Mouse (Mus musculus) granulocyte monocyte progenitor cell, adult 5-6 weeks (primary cell): ENCODE data around the gene Nell2. TPM values are rescaled to one million over a fixed set of nuclear protein-coding genes. Genes with fewer than 3 reads are reported as not detected.

Experiments used
- ATAC-seq: replicated peaks from 2 replicates; pipeline ENCODE4 v1.8.0; 2016; ENCODE audit warnings: mild to moderate bottlenecking, moderate TSS enrichment, inconsistent platforms; ENCODE audit not compliant: poor library complexity, severe bottlenecking
- total RNA-seq, 2 experiments: library from RNA; stranded (forward) in 1 of 2; stranded (reverse) in 1 of 2; fragments of 200-712, 200-1000 nt in 1 of 2; fragments of >200 nt in 1 of 2; fragmentation: Nextera tagmentation in 1 of 2; gene quantifications; 2 replicates each; pipeline ENCODE4 v1.2.3; 2014 to 2017

Gene Nell2
- total RNA-seq, 2 experiments from 2014 or later, result not detected

GRCm38 (mm10) chr15:95368185-95368584, 160.2 kb downstream of the Nell2 start:
- ATAC-seq, result no peak

GRCm38 (mm10) chr15:95366506-95366905, 161.9 kb downstream of the Nell2 start:
- ATAC-seq, result no peak

- no peak for ATAC-seq
These were observed 173.6 kb downstream of the Nell2 start for GRCm38 (mm10) chr15:95354806-95355205.

GRCm38 (mm10) chr15:95334323-95335296, 193.7 kb downstream of the Nell2 start:
- ATAC-seq, result no peak

GRCm38 (mm10) chr15:95333229-95333628, 195.1 kb downstream of the Nell2 start:
- no peak for ATAC-seq

- ATAC-seq, result no peak
These were observed 197.4 kb downstream of the Nell2 start for GRCm38 (mm10) chr15:95330926-95331325.

GRCm38 (mm10) chr15:95322744-95323143, 205.6 kb downstream of the Nell2 start:
- no peak for ATAC-seq

GRCm38 (mm10) chr15:95316626-95317025, 211.7 kb downstream of the Nell2 start:
- no peak for ATAC-seq

- no peak for ATAC-seq
These were observed 213.6 kb downstream of the Nell2 start for GRCm38 (mm10) chr15:95314808-95315145.

GRCm38 (mm10) chr15:95314121-95314807, 214.1 kb downstream of the Nell2 start:
- ATAC-seq, result no peak

- ATAC-seq, result no peak
These were observed 215.1 kb downstream of the Nell2 start for GRCm38 (mm10) chr15:95313286-95313685.

- no peak for ATAC-seq
These were observed 224.3 kb downstream of the Nell2 start for GRCm38 (mm10) chr15:95304102-95304501.

GRCm38 (mm10) chr15:95296561-95296960, 231.8 kb downstream of the Nell2 start:
- no peak for ATAC-seq

- no peak for ATAC-seq
These were observed 239.3 kb downstream of the Nell2 start for GRCm38 (mm10) chr15:95289047-95289446.

GRCm38 (mm10) chr15:95285199-95285598, 243.2 kb downstream of the Nell2 start:
- ATAC-seq, result no peak

- no peak for ATAC-seq
These were observed 247.4 kb downstream of the Nell2 start for GRCm38 (mm10) chr15:95280986-95281385.

GRCm38 (mm10) chr15:95278001-95278400, 250.4 kb downstream of the Nell2 start:
- no peak for ATAC-seq

GRCm38 (mm10) chr15:95276556-95276955, 251.8 kb downstream of the Nell2 start:
- no peak for ATAC-seq

GRCm38 (mm10) chr15:95275553-95275952, 252.8 kb downstream of the Nell2 start:
- no peak for ATAC-seq

- no peak for ATAC-seq
These were observed 255.1 kb downstream of the Nell2 start for GRCm38 (mm10) chr15:95273236-95273635.

GRCm38 (mm10) chr15:95272167-95272566, 256.2 kb downstream of the Nell2 start:
- ATAC-seq, result no peak
